Mouse (Mus musculus) cerebellum, adult 18-20 months (tissue): ENCODE results near the gene Slc22a18.
A peak's percentile ranks its signal among the peaks of the same experiment; 100 is the strongest.

ENCODE experiments used
- DNase-seq, 2 experiments: peaks; one replicate each; pipeline ENCODE4 v3.0.0; 2021

Gene Slc22a18

GRCm38 (mm10) chr7:143473347-143474101 is at the start of gene Slc22a18:
Gene Slc22a18 (plus strand): TSS chr7:143473736.
- no peak for DNase-seq

DNA sequence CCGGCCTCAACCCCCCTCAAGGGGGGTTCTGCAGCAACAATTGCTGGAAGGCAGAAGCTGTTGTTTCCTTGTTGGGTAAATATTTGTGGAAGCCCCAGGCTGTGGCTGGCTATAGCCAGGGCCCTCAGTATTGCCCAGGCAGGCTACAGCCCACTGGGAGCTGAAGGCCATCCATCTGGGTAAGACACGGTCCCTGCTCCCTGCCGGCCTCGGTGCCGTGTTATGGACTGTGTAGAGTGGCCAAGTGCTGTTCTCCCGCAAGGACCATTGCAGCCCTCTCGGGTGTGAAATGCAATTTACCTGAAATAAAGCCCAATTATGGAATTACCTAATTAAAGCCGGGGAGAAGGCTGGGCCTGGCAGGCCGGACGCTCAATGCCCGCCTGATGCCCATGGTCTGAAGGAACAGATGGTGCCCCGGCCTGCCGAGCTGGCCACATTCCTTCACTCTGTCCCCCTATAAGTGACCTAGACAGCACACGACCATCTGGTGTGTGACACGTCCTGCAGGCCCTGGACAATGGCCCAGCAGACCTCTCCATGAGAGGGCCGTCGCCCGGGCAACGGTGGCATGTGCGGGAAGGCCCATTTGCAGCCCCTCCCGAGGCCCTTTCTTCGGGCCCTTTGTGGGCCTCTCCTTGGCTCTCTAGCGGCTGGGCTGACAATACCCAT is 45.3 kb upstream of the Slc22a18 start:
- DNase-seq = peak; percentile 94 to 96

- peak in 1 of 2 experiments; percentile 23 for DNase-seq
Observed at GRCm38 (mm10) chr7:143428814-143429499, 44.6 kb upstream of the Slc22a18 start.

DNA sequence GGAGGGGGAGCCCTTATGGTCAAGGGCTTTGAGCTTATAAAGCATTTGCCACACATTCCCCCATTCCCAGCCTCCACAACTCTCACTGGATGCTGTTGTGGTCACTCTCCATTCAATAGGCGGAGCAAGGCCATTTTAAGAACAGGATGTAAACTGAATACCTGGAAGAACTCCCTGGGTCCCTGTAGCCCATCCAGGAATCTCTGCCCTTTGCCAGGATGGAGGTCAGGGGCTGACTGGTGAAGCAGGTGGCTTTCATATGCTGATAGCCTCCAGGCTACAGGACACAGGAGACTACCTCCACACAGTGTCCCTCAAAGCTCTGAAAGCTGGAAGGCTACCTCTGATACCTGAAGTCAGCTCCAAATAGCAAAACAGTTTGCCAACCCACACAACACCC is 40.9 kb upstream of the Slc22a18 start:
- no peak for DNase-seq

GRCm38 (mm10) chr7:143433331-143433730 is 40.2 kb upstream of the Slc22a18 start:
- DNase-seq = peak; percentile 61 to 62

DNA sequence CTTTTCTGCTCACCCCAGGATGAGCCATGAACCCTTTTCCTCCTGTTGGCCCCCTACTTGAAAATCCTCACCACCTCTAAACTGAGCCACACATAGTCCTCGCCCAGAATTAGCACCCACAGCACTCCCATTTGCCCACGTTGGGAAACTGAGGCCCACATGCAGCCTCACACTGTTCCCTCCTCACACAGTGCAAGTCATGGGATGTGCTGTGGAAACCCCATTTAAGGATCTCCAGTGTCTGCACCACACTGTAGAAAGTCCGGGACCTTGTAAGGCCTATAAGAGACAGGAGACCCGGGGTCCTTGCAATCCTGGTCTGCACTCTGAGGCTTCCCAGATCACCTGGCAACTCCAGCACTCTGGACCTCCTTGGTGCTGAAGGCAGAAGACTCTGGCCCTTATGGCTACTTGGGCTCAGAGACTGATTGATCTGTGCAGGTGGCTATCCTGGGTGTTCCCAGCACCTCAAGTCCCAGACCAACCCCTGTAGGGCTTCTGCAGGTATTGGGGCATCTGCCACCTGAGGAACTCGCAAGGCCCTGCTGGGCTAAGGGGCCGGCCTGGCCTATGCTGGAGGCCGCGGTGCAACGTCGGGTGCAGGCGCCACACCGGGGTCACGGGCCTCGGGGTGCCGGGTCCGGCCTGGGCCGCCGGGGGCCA is 36.2 kb upstream of the Slc22a18 start:
- no peak for DNase-seq

GRCm38 (mm10) chr7:143437894-143438581 is 35.5 kb upstream of the Slc22a18 start:
- DNase-seq = no peak

DNA sequence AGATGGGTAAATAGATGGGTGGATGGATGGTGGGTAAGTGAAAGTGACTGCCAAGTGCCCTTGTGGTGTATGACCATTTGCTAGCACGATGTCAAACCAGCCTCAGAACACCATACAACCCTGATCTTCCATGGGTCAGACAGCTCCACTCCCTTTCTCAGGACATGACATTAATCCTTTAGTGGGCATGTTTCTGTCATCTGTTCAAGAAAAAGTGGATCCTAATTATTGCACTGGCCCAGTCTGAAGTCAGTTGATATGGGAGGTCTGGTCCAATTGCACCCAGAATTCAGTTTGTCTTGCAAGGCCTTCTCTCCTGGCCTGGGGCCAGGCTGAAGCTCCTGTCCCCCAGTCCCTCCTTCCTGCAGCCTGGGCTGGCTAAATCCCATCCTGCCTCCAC is 34.6 kb upstream of the Slc22a18 start:
- no peak for DNase-seq

DNA sequence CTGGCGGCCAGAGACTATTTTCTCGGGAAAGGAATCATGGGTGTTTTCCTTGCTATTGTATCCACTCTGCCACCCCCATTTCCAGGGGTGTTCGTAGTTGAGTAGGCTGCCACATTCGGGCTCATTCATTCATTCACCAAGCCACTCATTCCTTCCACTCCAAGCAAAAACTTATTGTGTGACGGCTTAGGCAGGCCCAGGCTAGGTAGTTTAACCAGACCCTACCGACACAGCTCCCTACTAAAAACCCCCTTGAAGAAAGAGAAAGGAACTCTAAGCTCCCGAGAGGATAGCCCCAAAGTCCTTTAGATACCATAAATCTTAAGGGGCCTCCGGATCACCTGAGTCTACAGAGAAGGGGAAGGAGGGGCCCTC is 29.0 kb upstream of the Slc22a18 start:
- no peak for DNase-seq

DNA sequence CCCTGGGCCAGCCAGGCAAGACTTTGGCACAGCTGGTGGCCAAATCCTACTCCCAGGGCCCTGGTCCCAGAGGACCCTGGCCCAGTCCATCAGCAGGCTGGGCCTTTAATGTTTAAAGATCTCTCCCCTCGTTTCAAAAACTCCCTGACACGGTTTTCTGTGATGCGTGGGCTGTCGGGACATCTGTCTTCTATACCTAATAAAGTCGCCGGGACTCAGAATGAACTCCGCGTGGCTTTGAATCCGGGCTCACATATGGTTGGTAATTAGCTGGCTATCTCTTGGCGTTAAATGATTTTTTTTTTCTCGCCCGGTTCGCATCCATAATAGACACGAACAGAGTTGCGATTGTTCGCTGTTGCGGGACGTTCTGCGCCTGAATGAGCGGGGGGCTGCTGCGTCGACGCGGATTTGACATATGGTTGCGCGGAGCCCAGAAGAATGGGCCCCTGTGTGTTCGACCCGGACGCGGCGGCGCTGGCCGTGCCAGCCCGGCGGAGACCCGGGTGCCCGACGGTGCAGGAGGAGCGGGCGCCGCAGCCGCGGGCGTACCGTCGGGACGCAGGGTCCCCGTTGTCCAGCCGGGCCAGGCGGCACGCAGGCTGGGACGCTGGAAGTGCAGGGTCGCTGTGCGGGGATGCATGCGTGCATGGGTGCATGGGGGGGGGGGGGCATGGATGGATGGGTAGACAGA is 28.4 kb upstream of the Slc22a18 start:
- DNase-seq = no peak

DNA sequence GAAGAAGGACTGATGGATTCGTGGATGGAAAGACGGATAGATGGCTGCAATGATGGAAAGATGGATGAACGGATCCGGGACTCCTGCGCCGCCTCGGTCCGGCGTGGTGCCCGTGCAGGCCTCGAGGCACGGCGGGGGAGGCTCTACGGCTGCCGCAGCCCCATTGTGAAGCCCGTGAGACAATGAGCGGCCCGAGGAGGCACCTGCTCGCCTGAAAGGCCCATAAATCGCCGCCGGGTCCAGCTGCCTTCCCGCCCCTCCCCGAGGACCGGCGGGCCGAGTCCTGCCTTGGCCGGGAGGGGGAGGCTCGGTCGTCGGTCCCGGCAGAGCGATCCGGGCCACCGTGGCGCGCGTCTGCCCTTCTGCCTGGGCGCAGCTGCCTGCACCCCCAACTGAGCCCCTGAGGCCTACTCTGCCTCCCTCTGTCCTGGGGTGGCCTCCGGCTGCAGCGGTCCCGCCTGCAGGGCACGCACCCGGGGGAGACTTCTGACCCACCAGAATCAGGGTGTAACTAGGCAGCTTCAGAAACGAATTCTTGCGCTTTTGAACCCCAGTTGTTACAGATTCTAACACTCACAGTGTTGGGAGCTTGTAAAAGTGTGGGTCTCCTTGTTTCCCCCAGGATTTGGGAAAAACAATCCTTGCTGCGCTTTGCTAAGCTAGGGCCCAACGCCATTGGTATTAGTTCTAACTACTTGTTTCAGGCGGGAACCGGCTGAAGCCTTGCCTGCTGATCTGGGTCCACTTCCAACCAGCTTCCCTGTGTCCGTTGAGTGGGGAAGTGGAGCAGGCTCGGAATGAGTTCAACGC is 27.7 kb upstream of the Slc22a18 start:
- no peak for DNase-seq

GRCm38 (mm10) chr7:143447130-143447529 is 26.4 kb upstream of the Slc22a18 start:
- peak; percentile 84 to 89 for DNase-seq

DNA sequence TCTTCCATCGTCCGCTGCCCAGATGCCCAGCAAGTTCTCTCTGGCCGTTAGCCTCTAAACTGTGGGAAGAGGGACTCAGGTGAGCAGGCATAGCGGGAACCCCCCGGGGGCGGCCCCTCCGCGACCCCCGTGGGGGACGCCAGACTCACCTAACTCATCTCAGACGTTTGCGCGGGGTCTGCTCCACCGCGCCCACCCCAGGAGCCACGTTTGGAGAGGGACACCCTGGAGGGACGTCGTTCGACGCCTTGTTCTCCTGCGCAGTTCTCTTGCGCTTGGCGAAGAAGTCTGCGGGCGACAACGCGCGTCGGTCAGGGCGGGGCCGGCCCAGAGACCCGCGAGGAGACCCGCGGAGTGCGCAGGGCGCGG is 14.6 kb upstream of the Slc22a18 start:
- no peak for DNase-seq

DNA sequence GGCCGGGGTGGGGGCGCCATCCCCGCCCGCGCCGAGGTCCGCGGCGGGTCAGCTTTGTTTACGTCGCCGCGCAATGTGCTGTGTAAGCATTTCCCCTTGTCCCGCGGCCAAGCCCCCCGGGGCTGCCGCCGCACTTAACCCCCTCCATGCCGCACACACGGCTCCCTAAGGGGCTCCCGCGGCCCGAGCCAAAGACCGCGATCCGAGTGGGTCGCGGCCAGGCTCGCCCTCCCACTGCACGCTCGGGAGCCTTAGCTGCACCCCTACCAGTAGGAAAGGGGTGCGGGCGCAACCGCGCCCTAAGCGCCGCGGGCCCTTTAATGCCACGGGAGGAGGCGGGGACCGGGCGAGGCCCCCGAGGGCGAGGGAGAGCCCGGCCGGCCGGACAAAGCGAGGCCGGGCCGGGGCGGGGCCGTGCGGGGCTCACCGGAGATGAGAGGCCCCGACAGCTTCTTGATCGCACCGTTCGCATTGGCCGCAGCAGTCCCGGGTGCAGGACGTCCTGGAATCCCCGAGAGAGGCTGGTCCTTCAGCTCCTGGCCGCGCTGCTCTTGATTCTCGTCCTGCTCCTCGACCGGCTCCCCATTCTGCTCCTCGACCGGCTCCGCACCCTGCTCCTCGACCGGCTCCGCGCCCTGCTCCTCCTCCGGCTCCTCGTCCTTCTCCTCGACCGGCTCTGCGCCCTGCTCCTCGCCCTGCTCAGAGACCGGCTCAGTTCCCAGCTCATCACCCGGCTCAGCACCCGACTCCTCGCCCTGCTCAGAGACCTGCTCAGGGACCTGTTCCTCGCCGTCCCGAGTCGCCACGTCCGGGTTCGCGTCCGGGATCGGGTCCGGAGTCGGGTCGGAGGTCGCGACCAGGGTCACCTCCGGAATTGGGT is 14.0 kb upstream of the Slc22a18 start:
- DNase-seq = no peak

- DNase-seq = no peak
Observed at GRCm38 (mm10) chr7:143460217-143460834, 13.2 kb upstream of the Slc22a18 start.

GRCm38 (mm10) chr7:143460874-143461273 is 12.7 kb upstream of the Slc22a18 start, which contains the start of gene Cdkn1c:
Gene Cdkn1c (minus strand): TSS chr7:143461050.
- DNase-seq = peak in 1 of 2 experiments; percentile 26

DNA sequence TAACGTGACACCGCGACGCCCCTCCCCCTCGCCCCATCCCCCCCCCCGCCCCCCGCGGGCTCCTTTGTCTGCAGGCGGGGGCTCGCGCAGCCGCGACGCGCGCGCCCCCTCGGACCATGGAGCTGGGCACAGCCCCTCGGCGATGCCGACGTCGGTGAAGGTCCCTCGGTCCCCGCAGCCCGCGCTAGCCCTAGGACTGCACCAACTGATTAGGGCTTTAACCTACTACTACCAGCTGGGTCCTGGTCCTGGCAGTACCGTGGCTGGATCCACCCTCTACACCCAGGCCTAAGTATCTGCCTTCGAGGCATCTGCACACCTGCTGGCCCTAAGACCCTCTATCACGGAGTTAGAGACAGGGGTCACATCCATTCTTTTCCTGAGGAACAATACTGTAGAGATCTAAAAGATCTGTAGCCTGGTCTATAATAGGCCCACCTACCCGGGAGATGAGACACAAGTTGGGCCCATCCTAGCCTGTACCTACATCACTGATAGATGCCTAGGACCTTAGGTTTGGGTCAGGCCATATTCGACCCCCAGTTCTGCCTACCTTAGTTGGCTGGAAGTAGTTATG is 12.2 kb upstream of the Slc22a18 start:
- DNase-seq = no peak

DNA sequence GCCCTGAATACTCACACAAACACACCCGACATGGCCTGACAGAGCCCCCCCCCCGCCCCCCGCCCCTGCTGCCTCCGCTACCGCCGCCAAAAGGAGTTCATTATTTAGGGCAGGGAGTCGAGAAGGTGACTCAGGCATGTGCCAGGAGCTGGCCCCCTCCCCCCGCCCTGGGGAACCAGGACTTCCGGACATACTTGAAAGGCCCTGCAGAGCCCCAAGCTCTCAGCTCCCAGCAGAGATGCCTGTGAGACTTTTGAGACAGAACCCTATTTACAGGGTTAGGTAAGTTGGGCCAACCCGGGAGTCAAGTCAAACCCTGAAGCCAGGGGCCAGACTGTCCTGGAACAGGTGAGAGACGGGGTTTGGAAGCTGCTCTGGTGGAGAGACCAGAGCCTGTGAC is 11.6 kb upstream of the Slc22a18 start:
- DNase-seq = no peak

GRCm38 (mm10) chr7:143462516-143462915 is 11.0 kb upstream of the Slc22a18 start:
- DNase-seq = no peak
